Mouse (Mus musculus): ENCODE measurements around the gene Spsb2.
"Not testable (repeated sequence)": the region's sequence is repeated elsewhere in the genome, so short reads cannot be mapped to it uniquely, and the experiment has no call there.

Spsb2 gene

GRCm38 (mm10) chr6:124802400-124802799, 6.1 kb upstream of the Spsb2 start:
- in situ Hi-C loops (cut with MboI, MseI): not testable (repeated sequence)

DNA sequence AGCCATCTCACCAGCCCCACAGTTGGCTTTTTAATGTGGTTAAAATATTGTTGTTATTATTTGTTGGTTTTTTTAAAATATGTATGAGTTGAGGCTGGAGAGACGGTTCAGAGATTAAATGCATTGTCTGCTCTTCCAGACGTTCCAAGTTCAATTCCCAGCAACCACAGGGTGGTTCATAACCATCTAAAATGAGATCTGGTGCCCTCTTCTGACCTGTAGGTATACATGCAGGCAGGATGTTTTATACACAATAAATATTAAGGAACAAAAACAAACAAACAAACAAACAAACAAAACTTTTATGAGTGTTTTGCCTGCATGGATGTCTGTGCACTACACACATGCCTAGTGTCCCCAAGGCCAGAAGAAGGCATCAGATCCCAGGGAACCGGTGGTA, 5.4 kb upstream of the Spsb2 start:
- in situ Hi-C loops (cut with MboI, MseI): no loop called here

DNA sequence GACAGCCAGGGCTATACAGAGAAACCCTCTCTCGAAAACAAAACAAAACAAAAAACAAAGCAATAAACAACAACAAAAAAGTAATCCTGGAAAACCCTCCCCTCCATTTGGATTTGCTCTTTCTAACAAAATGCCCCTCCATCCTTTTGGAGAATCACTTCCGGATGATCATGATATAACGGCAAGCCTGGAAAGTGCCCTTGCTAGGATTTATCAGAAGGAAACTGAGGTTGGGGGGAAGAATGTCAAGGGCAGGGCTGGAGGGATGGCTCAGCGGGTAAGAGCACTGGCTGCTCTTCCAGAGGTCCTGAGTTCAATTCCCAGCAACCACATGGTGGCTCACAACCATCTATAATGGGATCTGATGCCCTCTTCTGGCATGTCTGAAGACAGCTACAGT, 4.8 kb upstream of the Spsb2 start:
- in situ Hi-C loops (cut with MboI, MseI): not testable (repeated sequence)

DNA sequence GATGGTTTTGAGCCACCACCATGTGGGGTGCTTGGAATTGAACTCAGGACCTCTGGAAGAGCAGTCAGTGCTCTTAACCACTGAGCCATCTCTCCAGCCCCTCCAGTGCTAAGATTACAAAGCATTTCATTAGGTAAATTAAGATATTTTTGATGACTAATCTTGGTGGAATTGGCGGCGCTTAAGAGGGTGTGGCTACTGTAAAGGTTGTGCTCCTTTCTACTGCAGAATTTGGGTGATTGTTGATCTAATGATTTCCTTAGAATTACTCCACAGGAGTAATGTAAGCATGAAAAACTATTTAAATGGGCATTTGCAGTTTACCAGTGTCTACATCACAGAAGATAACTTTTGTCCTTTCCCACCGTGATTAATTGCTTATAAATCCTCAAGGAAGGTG, 4.1 kb upstream of the Spsb2 start:
- in situ Hi-C loops (cut with MboI, MseI): no loop called here

GRCm38 (mm10) chr6:124805341-124806321, 2.8 kb upstream of the Spsb2 start:
- in situ Hi-C loops (cut with MboI, MseI): no loop called here

DNA sequence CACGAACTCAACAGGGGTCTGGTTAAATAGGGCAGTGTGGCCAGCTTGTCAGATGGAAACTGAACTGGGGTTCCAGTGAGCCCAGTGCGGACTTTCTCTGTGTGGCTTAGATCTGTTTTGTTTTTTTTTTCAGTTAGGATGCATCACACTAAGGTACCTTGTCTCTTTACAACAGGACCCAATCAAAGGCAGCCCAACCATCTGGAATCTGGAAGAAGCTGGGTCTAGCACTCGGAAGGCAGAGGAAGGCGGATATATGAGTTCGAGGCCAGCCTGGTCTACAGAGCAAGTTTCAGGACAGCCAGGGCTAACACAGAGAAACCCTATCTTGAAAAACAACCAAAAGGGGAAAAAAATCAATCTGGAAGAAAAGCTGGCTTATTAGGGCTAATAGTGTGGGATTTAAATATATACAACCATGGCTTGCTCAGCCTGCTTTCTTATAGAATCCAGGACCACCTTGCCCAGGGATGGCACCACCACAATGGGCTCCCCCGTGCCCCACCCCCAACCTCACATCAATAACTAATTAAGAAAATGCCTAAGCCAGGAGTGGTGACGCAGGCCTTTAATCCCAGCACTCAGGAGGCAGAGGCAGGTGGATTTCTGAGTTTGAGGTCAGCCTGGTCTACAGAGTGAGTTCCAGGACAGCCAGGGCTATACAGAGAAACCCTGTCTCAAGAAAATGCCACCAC, 1.9 kb upstream of the Spsb2 start:
- in situ Hi-C loops (cut with MboI, MseI): no loop called here

GRCm38 (mm10) chr6:124807366-124807765, 1.1 kb upstream of the Spsb2 start:
- in situ Hi-C loops (cut with MboI, MseI): no loop called here

DNA sequence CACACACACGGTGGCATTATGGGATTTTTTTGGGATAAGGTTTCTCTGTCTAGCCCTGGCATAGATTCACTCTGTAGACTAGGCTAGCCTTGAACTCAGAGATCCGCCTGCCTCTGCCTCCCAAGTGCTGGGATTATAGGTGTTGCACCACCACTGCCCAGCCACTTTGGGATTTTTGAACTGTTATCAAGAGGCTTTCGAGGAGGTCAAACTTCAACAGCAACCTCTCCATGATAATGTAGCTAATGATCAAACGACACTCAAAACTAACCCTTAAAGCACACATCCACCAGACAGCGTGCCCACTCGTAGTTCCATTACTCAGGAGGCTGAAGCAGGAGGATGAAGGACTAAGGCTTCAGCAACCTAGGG, 489 bp upstream of the Spsb2 start:
- in situ Hi-C loops (cut with MboI, MseI): no loop called here

DNA sequence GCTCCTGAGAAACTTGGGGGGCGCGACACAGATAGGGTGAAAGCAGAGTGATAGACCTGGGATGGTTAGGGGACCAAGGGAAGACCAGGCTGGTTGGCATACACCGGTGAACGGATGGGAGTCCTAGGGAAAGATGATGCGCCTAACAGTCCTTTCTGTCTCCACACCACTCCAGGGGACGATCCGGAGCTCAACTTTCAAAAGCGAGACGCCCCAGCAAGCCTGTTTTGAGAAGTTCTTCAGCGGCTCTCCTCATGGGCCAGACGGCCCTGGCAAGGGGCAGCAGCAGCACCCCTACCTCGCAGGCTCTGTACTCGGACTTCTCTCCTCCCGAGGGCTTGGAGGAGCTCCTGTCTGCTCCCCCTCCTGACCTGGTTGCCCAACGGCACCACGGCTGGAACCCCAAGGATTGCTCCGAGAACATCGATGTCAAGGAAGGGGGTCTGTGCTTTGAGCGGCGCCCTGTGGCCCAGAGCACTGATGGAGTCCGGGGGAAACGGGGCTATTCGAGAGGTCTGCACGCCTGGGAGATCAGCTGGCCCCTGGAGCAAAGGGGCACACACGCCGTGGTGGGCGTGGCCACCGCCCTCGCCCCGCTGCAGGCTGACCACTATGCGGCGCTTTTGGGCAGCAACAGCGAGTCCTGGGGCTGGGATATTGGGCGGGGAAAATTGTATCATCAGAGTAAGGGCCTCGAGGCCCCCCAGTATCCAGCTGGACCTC, 752 bp downstream of the Spsb2 start:
- in situ Hi-C loops (cut with MboI, MseI): no loop called here

DNA sequence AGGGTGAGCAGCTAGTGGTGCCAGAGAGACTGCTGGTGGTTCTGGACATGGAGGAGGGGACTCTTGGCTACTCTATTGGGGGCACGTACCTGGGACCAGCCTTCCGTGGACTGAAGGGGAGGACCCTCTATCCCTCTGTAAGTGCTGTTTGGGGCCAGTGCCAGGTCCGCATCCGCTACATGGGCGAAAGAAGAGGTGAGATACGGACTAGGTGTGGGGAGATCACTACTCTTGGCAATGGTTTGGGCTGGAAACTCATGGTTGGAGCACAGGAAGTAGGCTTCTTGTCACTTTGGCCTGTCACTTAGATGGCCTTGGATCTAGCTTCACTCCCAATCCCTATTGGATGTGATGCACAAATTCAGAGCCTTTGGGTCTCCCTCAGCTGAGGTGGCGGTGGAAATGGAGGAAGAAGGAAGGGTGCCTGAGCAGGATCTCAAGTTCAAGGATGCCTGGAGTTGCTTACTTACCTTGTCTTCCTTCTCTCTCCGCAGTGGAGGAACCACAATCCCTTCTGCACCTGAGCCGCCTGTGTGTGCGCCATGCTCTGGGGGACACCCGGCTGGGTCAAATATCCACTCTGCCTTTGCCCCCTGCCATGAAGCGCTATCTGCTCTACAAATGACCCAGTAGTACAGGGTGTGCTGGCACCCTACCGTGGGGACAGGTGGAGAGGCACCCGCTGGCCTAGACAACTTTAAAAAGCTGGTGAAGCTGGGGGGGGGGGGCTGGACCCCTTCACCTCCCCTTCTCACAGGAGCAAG, 1.5 kb downstream of the Spsb2 start:
- in situ Hi-C loops (cut with MboI, MseI): no loop called here

DNA sequence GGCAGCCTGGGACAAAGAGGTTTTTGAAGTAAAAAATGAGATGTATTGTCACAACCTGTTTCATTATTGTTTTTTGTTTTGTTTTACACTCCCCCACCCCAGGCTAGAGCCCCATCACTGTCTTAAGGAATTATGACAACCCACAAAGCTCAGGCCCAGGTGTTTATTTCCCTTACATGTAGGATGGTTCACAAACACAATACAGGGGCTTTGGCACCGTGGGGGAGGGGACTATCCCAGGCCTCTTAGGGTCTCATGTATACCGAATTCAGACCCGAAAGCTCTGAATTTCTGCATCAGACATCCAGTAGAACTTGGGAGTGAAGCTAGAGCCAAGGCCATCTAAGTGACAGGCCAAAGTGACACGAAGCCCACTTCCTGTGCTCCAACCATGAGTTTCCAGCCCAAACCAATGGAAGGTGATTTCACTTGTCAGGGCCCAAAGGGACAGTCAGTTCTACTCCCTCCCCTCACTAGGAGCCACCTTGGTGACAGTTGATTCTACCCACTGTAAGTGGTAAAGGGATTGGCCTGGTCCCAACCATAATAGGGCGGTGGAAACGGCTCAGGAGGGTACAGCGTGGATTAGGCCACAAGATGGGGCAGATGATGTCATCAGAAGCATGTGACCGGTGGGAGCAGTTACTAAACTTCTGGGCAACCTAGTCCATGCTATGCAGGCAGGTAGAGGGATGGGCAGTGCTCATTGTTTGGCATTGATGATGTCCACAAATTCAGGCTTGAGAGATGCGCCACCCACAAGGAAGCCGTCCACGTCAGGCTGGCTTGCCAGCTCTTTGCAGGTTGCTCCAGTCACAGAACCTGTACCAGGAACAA, 2.3 kb downstream of the Spsb2 start:
- in situ Hi-C loops (cut with MboI, MseI): not testable (repeated sequence)

- in situ Hi-C loops (cut with MboI, MseI): no loop called here
Observed at GRCm38 (mm10) chr6:124811403-124811665, 2.9 kb downstream of the Spsb2 start.

- in situ Hi-C loops (cut with MboI, MseI): no loop called here
Observed at GRCm38 (mm10) chr6:124811701-124812560, 3.5 kb downstream of the Spsb2 start.

- in situ Hi-C loops (cut with MboI, MseI): no loop called here
Observed at GRCm38 (mm10) chr6:124812848-124813247, 4.4 kb downstream of the Spsb2 start.

DNA sequence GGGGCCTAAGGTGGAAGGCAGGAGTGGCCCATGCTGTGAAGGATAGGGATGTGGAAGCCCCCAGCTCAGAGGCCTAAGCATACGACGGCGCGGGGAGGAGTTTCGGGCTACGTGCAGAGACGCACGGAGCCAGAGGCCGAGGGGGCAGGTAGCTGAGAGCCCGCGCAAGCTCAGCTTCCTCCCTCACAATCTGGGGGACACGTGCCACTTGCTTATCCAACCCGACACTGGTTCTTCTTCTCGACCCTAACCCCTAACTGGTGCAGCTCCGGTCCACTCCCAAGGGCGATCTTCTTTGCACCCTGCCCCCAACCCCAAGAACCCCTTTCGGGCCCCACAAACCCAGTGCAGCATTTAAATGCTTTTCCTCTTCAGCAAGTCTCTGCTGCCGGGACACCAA, 5.0 kb downstream of the Spsb2 start:
- in situ Hi-C loops (cut with MboI, MseI): no loop called here

DNA sequence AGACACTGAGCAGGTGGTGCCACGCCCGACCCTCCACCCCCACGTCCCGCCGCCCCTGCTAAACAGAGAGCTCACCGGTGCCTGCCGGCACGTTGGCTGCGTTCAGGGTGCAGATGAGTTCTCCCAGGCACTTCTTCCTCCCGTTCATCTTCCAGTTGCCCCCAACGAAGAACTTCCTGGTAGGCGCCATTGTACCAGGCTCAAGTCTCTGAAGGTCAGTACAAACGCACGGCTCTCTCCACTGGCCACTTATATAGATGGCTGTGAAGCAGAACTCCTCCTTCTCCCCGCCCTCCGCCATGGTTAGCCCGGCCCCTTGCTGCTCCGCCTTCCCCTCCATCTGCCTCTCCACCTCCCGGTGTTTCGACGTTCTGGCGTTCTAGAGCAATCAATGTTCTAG, 5.5 kb downstream of the Spsb2 start, which contains the start of gene Tpi1:
Gene Tpi1 (minus strand): TSS at position 364 of the 400 bp plus-strand sequence.
- in situ Hi-C loops (cut with MboI, MseI): no loop called here

GRCm38 (mm10) chr6:124814448-124814847, 6.0 kb downstream of the Spsb2 start:
- in situ Hi-C loops (cut with MboI, MseI): no loop called here

DNA sequence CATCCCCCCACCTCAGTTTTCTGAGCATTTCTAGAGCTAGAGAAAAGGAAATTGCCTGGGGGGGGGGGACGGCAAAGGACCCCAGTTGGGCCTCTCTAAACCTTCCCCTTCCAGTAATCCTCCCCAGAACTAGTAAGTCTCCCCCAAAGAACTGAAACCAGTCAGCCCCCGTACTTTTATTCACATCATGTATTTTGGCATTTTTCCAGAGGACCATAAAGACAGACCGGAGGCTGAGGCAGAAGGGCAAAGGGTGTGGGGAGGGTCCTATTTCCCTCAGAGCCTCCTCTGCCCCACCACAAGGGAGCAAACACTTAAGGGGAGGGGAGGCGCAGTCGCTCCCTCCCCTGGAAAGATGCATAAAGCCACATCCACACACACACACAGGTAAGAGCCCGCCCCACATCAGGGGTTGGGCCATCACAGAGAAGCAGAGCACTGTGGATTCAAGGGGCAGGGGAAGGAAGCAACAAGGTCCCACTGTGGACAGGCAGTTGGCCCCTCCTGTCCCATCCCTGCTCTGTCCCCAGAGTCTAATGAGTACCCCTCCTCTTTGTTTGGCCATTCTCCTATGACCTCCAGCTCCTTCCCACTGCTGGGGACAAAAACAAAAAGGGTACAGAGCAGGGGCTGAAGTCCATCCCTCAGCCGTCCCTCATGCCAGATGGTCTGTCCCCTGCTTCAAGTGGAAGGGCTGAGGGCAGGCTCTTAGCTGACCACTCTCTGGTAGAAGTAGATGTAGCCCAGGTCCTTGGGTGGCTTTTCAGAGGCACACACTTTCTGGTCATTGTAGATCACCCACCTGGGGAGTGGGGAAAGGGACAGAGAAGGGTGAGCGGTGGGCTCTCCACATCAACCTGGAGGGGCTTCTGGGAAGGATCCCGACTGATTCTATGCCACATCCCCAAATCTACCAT, 6.7 kb downstream of the Spsb2 start:
- in situ Hi-C loops (cut with MboI, MseI): no loop called here

DNA sequence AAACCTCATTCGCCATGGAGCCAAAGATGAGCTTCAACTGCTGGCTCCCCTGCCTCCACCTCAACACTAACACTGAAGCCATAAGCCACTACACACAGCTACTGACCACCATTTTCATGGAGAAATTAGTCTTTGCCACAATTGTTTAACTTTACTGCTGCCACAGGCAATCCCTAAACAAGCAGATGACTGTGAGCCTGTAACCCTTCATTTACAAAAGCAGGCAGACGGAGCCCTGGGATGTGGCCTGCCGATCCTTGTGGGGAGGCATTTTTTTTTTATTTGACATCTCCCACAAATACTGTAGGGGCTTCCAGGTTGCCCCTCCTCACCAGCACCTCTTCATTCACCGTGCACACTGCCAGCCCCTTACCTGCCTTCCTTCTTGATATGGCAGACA, 8.2 kb downstream of the Spsb2 start:
- in situ Hi-C loops (cut with MboI, MseI): no loop called here
